Mouse (Mus musculus) cortical plate, adult 2 months (tissue): Measurements from ENCODE around the gene Cers3.

Experiments
- CTCF ChIP-seq: fragments of 200-500 bp; IDR thresholded peaks from 2 replicates; pipeline ENCODE4 v1.5.1; 2011; ENCODE audit warnings: mild to moderate bottlenecking, control low read depth, low read length; ENCODE audit not compliant: insufficient read depth; ENCODE audit errors: extremely low read depth
- POLR2A ChIP-seq: fragments of 200-500 bp; IDR thresholded peaks from 2 replicates; pipeline ENCODE4 v1.6.1; 2011; ENCODE audit warnings: mild to moderate bottlenecking, low read length, control low read depth; ENCODE audit not compliant: insufficient read depth; ENCODE audit errors: extremely low read depth

GRCm38 (mm10) chr7:66820034-66820433, 76.7 kb downstream of the Cers3 start:
- TF ChIP-seq POLR2A, result no peak
- TF ChIP-seq CTCF, result peak; percentile 88
